Mouse (Mus musculus) erythroblast, embryonic 14.5 days (primary cell): ENCODE data around the gene Pdilt.

ENCODE experiments used
- GATA1 ChIP-seq: IDR thresholded peaks from 2 replicates; pipeline ENCODE4 v1.6.1; 2012; ENCODE audit warnings: low read length, inconsistent platforms, mixed read lengths
- TAL1 ChIP-seq: IDR thresholded peaks from 3 replicates; pipeline ENCODE4 v1.6.1; 2012; ENCODE audit warnings: low read length, inconsistent platforms, mixed read lengths

GRCm38 (mm10) chr7:119554040-119554439 lies 30.8 kb upstream of the Pdilt start, which contains the start of gene Acsm2:
- no peak for TF ChIP-seq GATA1
- TF ChIP-seq TAL1: no peak
